Mouse (Mus musculus): ENCODE results near the gene Cyp4a32.
"Not testable (repeated sequence)": the region's sequence is repeated elsewhere in the genome, so short reads cannot be mapped to it uniquely, and the experiment has no call there.

Gene Cyp4a32

GRCm38 (mm10) chr4:115656535-115656922 is 55.8 kb downstream of the Cyp4a32 start:
- DNase-seq (ENCODE audit: low spot score): not testable (repeated sequence)

- peak; percentile 8 for DNase-seq (ENCODE audit: low spot score)
Measured at GRCm38 (mm10) chr4:115657104-115657866, 56.5 kb downstream of the Cyp4a32 start.

- no peak for DNase-seq (ENCODE audit: low spot score)
Measured at GRCm38 (mm10) chr4:115657867-115658249, 57.1 kb downstream of the Cyp4a32 start.

GRCm38 (mm10) chr4:115659190-115659589 is 58.4 kb downstream of the Cyp4a32 start:
- no peak for DNase-seq (ENCODE audit: low spot score)

All from layer of hippocampus, adult 11-12 months (tissue).